Mouse (Mus musculus) cortical plate, adult 2 months (tissue): ENCODE measurements around the gene Rel.

Experiments used
- CTCF ChIP-seq: fragments of 200-500 bp; IDR thresholded peaks from 2 replicates; pipeline ENCODE4 v1.5.1; 2011; ENCODE audit warnings: mild to moderate bottlenecking, control low read depth, low read length; ENCODE audit not compliant: insufficient read depth; ENCODE audit errors: extremely low read depth
- POLR2A ChIP-seq: fragments of 200-500 bp; IDR thresholded peaks from 2 replicates; pipeline ENCODE4 v1.6.1; 2011; ENCODE audit warnings: mild to moderate bottlenecking, low read length, control low read depth; ENCODE audit not compliant: insufficient read depth; ENCODE audit errors: extremely low read depth

DNA sequence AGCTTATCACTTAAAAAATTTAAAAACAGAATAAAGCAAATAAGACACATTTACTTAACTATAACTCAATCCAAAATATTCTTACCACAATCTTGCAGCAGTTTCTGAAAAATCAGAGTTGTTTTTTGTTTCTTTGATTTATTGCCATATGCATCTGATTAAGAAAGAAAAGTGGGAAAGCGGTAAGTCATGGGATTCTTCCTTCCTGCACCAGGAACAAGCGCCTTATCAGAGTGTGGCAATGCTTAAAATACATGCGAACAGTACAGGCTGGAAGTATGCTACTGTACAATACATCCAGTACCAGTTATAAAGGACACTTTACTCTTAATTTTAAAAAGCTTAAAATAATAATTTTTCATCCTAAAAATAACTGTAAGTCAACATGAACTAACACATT, 26.4 kb downstream of the Rel start:
- no peak for TF ChIP-seq CTCF
- no peak for TF ChIP-seq POLR2A
